Mouse (Mus musculus): ENCODE results near the gene BC080695.
"Not testable (repeated sequence)": the region's sequence is repeated elsewhere in the genome, so short reads cannot be mapped to it uniquely, and the experiment has no call there.

BC080695 gene

DNA sequence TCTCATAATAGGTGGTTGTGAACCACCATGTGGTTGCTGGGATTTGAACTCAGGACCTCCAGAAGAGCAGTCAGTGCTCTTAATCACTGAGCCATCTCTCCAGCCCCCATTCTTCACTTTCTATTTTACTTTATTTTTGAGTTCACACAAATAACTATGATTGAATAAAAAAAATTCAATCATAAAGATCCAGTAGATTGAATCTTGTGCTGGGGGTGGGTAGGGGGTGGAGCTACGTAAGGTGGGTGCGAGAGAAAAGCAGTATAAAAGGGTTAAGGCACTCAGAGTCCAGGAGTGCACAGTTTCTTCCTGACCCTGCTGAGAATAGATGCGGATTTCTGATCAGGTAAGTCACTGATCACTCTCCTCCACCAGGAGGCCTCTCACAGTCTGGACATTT lies at the start of gene BC080695, which contains the start of gene Gm13057:
BC080695 (plus strand) TSS at position 301 of the 400 bp plus-strand sequence.
Gm13057 (plus strand) TSS at position 310 of the 400 bp plus-strand sequence.
- not testable (repeated sequence) for DNase-seq

DNA sequence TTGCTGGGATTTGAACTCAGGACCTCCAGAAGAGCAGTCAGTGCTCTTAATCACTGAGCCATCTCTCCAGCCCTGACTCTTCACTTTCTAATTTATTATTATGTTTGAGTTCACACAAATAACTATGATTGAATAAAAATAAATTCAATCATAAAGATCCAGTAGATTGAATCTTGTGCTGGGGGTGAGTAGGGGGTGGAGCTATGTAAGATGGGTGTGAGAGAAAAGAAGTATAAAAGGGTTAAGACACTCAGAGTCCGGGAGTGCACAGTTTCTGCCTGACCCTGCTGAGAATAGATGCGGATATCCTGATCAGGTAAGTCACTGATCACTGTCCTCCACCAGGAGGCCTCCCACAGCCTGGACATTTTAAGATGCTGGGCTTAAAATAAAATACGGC lies 40.5 kb upstream of the BC080695 start, which contains the start of gene Gm13043:
Gm13043 (plus strand) TSS at position 301 of the 400 bp plus-strand sequence.
- DNase-seq: no peak

DNA sequence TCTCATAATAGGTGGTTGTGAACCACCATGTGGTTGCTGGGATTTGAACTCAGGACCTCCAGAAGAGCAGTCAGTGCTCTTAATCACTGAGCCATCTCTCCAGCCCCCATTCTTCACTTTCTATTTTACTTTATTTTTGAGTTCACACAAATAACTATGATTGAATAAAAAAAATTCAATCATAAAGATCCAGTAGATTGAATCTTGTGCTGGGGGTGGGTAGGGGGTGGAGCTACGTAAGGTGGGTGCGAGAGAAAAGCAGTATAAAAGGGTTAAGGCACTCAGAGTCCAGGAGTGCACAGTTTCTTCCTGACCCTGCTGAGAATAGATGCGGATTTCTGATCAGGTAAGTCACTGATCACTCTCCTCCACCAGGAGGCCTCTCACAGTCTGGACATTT lies 15.8 kb upstream of the BC080695 start, which contains the start of gene Gm13040:
Gm13040 (plus strand) TSS at position 301 of the 400 bp plus-strand sequence.
- not testable (repeated sequence) for DNase-seq

DNA sequence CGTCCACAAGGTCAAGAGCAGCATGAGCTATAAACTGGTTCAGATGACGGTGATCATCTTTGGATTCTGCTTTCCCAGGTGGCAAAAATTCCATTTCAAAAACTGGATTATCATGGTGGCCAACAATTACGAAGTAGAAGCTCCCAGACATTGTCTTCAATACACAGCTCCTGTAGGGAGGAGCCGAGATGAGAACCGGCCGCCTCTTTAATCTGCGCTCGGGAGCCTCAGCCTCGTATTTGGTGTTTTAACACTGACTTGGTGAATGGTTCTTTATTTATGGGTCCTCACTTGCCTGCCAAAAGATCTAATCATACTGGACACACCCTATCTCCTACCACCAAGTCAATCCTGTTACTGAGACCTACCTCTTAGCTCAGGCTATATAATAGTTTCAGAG lies 60.4 kb downstream of the BC080695 start:
- not testable (repeated sequence) for DNase-seq

DNA sequence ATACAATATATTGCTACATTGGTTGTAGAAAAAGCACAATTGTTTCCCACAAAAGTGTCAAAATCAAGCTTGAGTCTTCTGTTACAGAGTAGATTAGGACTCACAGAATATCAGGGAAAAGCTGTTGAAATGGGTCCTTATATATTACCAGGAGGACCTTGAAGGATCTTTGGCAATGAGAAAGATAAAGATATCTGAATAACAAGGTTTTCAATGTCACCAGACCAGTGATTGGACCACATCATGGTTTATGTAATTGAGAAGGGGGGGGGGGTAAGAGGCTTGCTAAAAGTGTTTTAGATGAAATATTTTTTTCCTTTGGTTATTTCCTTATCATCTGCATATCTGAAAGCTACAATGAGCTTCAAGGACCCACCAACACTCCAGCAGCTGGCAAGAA lies 63.2 kb downstream of the BC080695 start, which contains the start of gene Gm13083:
Gm13083 (plus strand) TSS at position 301 of the 400 bp plus-strand sequence.
- not testable (repeated sequence) for DNase-seq

DNA sequence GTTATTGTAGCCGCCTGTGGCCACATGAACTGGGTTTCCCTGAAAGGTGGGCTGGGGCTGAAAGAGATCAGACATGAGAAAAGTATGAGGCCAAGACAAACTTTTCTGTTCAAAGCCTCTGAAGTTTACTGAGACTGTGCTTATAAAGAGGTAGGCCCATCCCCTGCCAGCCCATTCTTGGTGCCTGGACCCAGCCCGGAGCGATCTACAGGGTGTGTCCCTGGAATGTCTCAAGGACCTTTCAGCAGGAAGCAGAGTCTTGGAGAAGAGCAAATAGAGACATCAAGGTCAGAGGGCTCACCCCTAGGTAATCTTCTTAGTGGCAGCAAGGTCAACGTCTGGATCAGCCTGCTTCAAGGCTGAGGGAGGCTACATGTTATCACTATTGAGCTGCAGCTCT lies 66.6 kb downstream of the BC080695 start:
- not testable (repeated sequence) for DNase-seq

Measured in thymus, postnatal 25 days (tissue).